Mouse (Mus musculus) adrenal gland, adult 18-20 months (tissue): ENCODE measurements around the gene Lrp4. TPM values are rescaled to one million over a fixed set of nuclear protein-coding genes. Genes with fewer than 3 reads are reported as not detected.

Experiments
- DNase-seq, 2 experiments: peaks; one replicate each; pipeline ENCODE4 v3.0.0; 2021 to 2022; ENCODE audit warnings: low spot score in 2 of 2
- long read RNA-seq, 2 experiments: library from polyadenylated mRNA; stranded (forward); transcript quantifications; one replicate each; pipeline ENCODE4 v2.0.0; 2021
- total RNA-seq, 2 experiments: library from RNA; stranded (reverse); gene quantifications; 1 replicate in 1 of 2; 2 replicates in 1 of 2; pipeline ENCODE4 v1.2.3; 2021

The Lrp4 gene
- total RNA-seq: 1 to 10 TPM; 4.8 TPM
- long read RNA-seq, experiment 1, partial matches to known transcripts: 3 of 3 reads
- long read RNA-seq, experiment 1, other reads (novel, unspliced or antisense): 0 of 3 reads
- long read RNA-seq, experiment 2, partial matches to known transcripts: 2 of 2 reads
- long read RNA-seq, experiment 2, other reads (novel, unspliced or antisense): 0 of 2 reads

- peak; percentile 52 to 63 for DNase-seq
These were observed at the start of gene Lrp4 for GRCm38 (mm10) chr2:91457259-91457655. TSS of gene Lrp4 (plus strand) at chr2:91457511.

GRCm38 (mm10) chr2:91408031-91408430 is 49.3 kb upstream of the Lrp4 start:
- no peak for DNase-seq

DNA sequence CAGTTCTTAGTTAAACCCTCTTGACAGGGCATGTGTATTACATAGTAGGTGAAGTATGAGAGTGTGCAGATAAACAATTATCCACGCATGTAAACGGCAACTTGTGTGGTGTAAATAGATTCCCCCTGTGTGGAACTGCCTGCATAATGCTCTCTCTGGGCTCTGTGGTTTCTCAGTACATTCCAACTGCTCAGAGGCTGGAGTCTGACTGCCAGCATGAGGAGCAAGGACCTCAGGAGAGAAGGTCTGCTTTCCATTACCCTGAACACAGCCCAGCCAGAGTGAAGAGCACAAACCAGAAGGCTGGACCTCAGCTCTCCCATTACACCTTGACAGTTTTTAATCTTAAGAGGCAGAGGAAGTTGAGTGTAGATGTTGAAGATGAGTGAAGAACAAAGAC is 45.8 kb upstream of the Lrp4 start:
- no peak for DNase-seq

- DNase-seq: no peak
These were observed 45.0 kb upstream of the Lrp4 start for GRCm38 (mm10) chr2:91412361-91412760.

- DNase-seq: no peak
These were observed 43.5 kb upstream of the Lrp4 start for GRCm38 (mm10) chr2:91413811-91414210.

- no peak for DNase-seq
These were observed 35.7 kb upstream of the Lrp4 start for GRCm38 (mm10) chr2:91421641-91422040.

DNA sequence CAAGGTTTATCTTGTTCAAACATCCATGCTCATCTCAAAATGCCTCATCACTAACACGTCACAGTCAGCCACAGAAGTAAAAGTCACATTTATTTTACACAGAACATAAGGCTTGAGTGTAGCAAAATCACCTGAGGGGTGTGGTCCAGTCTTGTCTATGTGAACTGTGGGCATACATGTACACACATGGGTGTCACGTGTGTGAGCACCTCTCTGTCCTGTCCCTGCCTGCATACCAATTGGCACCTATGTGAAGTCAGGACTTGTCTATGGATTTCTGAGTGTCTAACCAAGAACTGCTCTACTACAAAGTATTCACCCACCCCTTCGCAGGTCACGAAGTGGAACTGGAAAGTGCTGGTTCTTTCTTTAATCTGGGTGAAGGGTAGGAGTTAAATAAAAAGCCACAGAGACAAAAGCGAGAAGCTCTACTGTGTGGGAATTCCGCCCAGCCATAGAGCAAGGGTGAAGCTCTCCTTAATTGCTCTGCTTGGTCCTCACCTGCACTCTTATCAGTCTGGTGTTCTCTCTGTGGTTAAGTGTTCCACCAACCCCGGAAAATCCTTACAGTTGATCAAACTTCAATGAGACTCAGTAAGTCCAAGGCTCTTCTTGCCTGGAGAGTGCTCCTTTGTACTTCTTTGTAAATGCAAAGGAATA is 33.1 kb upstream of the Lrp4 start:
- no peak for DNase-seq

GRCm38 (mm10) chr2:91426321-91426720 is 31.0 kb upstream of the Lrp4 start:
- no peak for DNase-seq

DNA sequence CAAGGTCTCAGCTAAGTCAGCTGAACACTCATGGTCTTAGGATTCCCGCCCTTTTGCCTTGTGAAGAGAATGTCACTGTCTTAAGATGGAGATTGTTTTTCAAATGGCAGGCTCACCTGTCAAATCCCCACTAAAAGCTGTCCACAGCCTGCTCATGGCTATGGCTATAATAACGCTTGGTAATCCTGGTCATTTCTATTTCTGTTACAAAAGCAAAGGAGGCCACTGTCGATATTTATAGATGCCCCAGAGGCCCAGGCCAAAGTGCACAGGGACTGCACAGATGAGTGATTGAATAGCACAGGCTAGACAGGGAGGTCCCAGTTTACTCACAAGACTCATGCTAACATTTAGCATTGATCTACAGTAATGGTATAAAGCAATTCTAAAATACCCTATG is 28.2 kb upstream of the Lrp4 start:
- DNase-seq: no peak

DNA sequence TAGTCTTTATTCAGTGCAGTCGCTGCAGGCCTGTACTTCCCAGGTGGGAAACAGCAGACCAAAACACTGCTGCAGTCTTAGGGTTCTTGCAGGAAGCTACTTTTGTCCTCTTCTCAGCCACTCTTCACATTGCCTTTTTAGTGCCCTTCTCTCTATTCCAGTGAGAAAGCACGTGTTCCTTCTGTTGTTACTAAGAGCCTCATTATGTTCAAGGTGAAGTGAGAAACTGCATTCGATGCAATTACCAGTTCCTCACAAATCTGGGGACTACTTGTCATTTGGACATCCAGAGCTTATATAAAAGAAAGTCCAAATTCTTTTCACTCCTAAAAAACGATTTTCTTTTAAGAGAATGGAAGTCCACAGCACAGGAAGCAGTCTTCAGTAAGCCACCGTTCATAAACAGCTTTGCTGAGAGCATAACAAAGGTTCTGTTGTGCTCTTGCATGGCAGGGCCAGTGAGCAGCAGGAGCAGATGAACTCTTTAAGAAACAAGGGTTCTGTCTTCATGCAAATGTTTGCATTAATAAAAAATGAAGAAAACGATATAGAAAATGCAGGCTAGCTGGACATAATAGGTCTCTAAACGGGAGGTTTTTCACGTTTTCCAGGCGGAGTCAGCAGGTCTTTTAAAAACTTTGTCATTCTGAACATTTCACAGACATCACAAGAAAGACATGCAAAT is 27.3 kb upstream of the Lrp4 start:
- DNase-seq: no peak

GRCm38 (mm10) chr2:91430600-91430919 is 26.8 kb upstream of the Lrp4 start:
- DNase-seq: no peak

GRCm38 (mm10) chr2:91436713-91437112 is 20.6 kb upstream of the Lrp4 start:
- DNase-seq: no peak

GRCm38 (mm10) chr2:91437116-91437815 is 20.0 kb upstream of the Lrp4 start:
- DNase-seq: no peak

- no peak for DNase-seq
These were observed 18.0 kb upstream of the Lrp4 start for GRCm38 (mm10) chr2:91439271-91439670.

DNA sequence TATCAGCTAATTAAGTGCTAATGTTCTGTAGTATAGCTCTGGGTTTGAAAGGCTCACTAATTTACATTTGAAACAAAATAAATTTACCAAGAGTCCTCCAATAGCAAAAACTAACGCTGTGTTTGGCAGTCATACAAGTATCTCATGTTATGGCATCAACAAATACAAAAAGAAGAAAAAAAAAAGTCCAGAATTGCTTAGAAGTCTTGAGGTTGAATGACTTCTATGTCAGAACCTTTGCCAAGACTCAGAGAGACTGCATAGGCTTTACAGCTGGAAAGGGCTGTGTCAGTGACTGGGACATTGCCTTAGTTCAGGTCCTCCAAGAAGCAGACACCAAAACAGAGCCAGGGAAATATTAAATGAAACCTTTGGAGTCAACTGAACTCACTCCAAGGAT is 17.4 kb upstream of the Lrp4 start:
- DNase-seq: no peak

DNA sequence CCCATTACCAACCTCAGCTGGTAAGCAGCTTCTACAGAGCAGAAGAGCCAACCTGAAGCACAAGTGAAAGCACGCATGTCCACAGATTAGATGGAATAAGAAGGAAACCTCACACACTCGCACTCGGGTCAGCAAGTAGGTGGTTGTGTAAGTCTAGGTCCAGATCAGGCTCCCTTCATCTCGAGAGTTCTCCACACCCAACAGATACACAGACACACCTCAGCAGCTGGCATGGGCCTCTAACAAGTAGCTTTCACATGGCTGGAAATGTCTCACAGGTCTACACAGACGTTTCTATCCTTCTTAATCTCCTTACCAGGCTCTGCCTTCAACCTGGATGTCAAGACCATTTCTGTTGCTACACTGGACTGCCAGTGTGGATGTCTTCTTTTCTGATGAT is 16.6 kb upstream of the Lrp4 start:
- no peak for DNase-seq

GRCm38 (mm10) chr2:91441715-91442114 is 15.6 kb upstream of the Lrp4 start:
- DNase-seq: no peak

DNA sequence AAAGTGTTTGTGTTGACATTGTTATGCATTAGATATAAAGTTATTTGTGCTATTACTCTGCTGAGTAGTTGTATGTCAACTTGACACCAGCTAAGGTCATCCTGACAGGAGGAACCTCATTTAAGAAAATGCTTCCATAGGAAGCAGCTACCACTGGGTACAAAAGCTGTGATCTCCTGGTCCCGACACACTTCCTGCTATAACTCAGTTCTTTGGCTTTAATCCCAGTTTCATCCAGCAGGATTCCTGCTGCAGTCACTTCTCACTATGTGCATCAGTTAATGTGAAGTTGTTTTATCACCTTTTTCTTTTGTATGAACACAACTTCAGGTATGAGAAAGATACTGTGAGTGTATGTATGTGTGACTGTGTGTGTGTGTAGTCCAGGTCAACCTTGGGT is 15.1 kb upstream of the Lrp4 start:
- DNase-seq: no peak

GRCm38 (mm10) chr2:91444286-91444892 is 12.9 kb upstream of the Lrp4 start, which contains the start of gene 1110051M20Rik:
TSS of gene 1110051M20Rik (minus strand) at chr2:91444704.
- peak; percentile 72 to 79 for DNase-seq

GRCm38 (mm10) chr2:91449662-91450061 is 7.6 kb upstream of the Lrp4 start:
- no peak for DNase-seq

GRCm38 (mm10) chr2:91450316-91450715 is 7.0 kb upstream of the Lrp4 start:
- DNase-seq: no peak

GRCm38 (mm10) chr2:91452658-91453057 is 4.7 kb upstream of the Lrp4 start:
- DNase-seq: no peak
